Mouse (Mus musculus) embryonic facial prominence, embryonic 11.5 days (tissue): ENCODE data around the gene Tram2. TPM values are rescaled to one million over a fixed set of nuclear protein-coding genes. Genes with fewer than 3 reads are reported as not detected.

ENCODE experiments used
- ATAC-seq: fragments of 200-750 bp; cut with Nextera tagmentation; replicated peaks from 2 replicates; pipeline ENCODE4 v1.8.0; 2017; ENCODE audit warnings: low read depth; ENCODE audit not compliant: insufficient number of reproducible peaks, low FRiP score, low TSS enrichment
- DNase-seq: peaks from one replicate; pipeline ENCODE4 v3.0.0-alpha.2; 2015; ENCODE audit warnings: low spot score
- H3K27ac ChIP-seq: fragments of 300-500 bp; sonication (generic); replicated peaks from 2 replicates; pipeline ENCODE4 v1.5.1; 2014; ENCODE audit warnings: mild to moderate bottlenecking, low read depth, low read length, control low read depth
- H3K27me3 ChIP-seq: fragments of 300-500 bp; sonication (generic); 2 replicates; pipeline ENCODE4 v1.6.1; 2014; ENCODE audit warnings: mild to moderate bottlenecking, low read length, moderate library complexity, mixed read lengths; ENCODE audit not compliant: control insufficient read depth, insufficient read depth
- H3K36me3 ChIP-seq: fragments of 300-500 bp; sonication (generic); replicated peaks from 2 replicates; pipeline ENCODE4 v1.6.1; 2014; ENCODE audit warnings: low read depth, mild to moderate bottlenecking, low read length, moderate library complexity, mixed read lengths; ENCODE audit not compliant: control insufficient read depth, insufficient read depth
- H3K4me1 ChIP-seq: fragments of 300-500 bp; sonication (generic); 2 replicates; pipeline ENCODE4 v1.6.1; 2014; ENCODE audit warnings: low read length, mixed read lengths; ENCODE audit not compliant: control insufficient read depth, insufficient read depth
- H3K4me2 ChIP-seq: fragments of 300-500 bp; sonication (generic); 2 replicates; pipeline ENCODE4 v1.6.1; 2014; ENCODE audit warnings: low read depth, mild to moderate bottlenecking, control low read depth, low read length, moderate library complexity
- H3K4me3 ChIP-seq: fragments of 300-500 bp; sonication (generic); 2 replicates; pipeline ENCODE4 v1.5.1; 2014; ENCODE audit warnings: low read depth, low read length, control low read depth
- H3K9ac ChIP-seq: fragments of 300-500 bp; sonication (generic); replicated peaks from 2 replicates; pipeline ENCODE4 v1.6.1; 2014; ENCODE audit warnings: mild to moderate bottlenecking, control low read depth, low read length
- H3K9me3 ChIP-seq: fragments of 300-500 bp; sonication (generic); replicated peaks from 2 replicates; pipeline ENCODE4 v1.6.1; 2016; ENCODE audit warnings: mild to moderate bottlenecking, low read length, inconsistent platforms, mixed read lengths; ENCODE audit not compliant: control insufficient read depth
- WGBS: fragments of 180-500 bp; shearing (Covaris S2); extraction: QIAGEN DNeasy Blood & Tissue Kit; methylation state at CpG from one replicate; pipeline ENCODE4 v1.1.7; 2014; 5-methylcytosine and 5-hydroxymethylcytosine counted together
- polyA plus RNA-seq: library from polyadenylated mRNA; unstranded; fragments of >200 nt; fragmentation: Nextera tagmentation; extraction: Ambion mirVana; gene quantifications from 2 replicates; pipeline ENCODE4 v1.2.1, GENCODE M21; 2014

The Tram2 gene
- polyA plus RNA-seq, 1 experiment from 2014 or later, result 9.0 TPM

DNA sequence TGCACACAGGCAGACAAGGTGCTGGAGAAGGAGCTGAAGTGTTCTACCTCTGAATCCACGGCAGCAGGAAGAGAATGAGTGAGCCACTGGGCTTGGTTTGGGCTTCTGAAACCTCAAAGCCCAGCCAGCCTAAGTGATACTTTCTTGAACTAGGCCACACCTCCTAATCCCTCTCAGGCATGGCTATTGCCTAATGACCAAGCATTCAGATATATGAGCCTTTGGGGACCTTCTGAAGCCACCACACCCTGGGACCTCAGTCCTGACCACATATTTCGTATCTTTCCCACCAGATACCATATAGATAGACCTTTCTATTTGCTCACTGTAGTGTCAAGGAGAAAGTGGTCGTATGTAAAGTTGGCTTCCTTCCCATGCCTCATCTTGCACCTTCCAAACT is 85.3 kb downstream of the Tram2 start:
- DNase-seq (no peak), ATAC-seq (no peak)
- WGBS, result 80% methylated on average over 3 of the region's 3 CpGs
- Histone ChIP-seq H3K9me3 (no peaks in the 10 kb centered on the region), H3K4me2 (no peak overlapping the region), H3K27ac (no peak overlapping the region), H3K9ac (no peak overlapping the region), H3K4me1 (no peaks in the 10 kb centered on the region), H3K36me3 (no peaks in the 10 kb centered on the region), H3K4me3 (no peak overlapping the region), H3K27me3 (no peaks in the 10 kb centered on the region)

DNA sequence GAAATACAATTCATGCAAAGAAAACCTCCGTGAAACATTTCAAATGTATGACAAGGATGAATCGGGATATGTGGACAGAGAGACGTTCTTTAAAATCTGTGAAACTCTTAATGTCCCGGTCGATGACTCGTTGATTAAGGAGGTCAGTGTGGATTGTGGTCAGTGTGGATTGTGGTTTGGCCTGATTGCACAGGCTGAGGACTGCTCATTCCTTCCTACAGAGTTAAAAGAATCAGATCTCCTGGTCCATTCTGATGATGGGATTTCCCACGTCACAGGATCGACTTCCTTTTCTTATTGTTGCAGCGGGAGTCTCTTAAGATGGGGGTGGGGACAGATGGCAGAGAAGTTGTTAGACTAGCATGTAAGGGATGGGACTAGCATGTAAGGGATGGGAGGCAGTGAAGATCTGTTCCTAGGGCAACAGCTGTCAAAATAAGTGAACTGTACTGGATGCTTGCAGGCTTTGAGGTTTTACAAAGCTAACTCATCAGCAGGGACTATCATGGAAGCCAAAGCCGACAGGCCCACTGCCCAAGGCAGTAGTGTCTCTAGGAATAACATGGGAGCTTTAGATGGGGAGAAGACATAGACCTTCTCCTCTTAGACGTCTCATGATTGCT is 89.5 kb downstream of the Tram2 start:
- H3K9ac ChIP-seq, result no peak overlapping the region
- H3K4me2 ChIP-seq, result no peak overlapping the region
- 89% methylated on average over 11 of the region's 11 CpGs for WGBS
- ATAC-seq, result no peak
- H3K4me1 ChIP-seq, result no peaks in the 10 kb centered on the region
- no peaks in the 10 kb centered on the region for H3K36me3 ChIP-seq
- H3K9me3 ChIP-seq, result no peaks in the 10 kb centered on the region
- H3K27me3 ChIP-seq, result no peaks in the 10 kb centered on the region
- no peak overlapping the region for H3K27ac ChIP-seq
- DNase-seq, result no peak
- H3K4me3 ChIP-seq, result no peak overlapping the region

DNA sequence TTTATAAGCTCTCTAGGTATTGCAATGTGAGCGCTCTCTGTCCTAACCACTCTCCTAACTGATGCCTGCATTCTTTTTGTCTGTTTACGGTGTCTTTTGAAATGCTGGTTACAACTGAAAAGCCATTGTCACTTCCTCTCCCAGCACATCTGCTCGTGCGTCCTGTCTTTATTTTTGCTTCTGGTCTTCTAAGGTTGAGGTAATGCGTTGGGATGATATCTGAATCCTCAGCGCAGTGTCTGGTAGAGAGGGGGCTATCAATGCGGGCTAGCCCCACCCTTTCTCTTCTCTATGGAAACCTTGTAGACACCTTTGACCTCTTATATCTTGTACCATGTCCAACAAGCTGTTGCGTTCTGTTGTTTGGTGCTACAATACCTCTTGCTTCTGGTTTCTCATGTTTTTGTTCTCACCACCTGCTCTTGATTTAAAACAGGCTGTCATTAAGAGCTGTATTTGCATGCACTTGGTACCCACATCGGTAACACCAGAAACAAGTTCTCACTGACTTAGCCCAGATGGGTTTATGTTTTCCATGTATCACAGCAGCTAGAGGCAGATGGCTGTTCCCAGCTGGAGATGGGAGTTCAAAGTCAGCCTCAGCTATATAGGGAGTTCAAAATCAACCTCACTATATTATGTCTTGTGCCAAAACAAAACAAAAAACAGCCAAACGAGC is 92.5 kb downstream of the Tram2 start:
- DNase-seq (no peak), ATAC-seq (no peak)
- 75% methylated on average over 10 of the region's 10 CpGs for WGBS
- Histone ChIP-seq H3K4me1 (no peaks in the 10 kb centered on the region), H3K4me2 (no peak overlapping the region), H3K9ac (no peak overlapping the region), H3K9me3 (no peaks in the 10 kb centered on the region), H3K27me3 (no peaks in the 10 kb centered on the region), H3K4me3 (no peak overlapping the region), H3K36me3 (no peaks in the 10 kb centered on the region), H3K27ac (no peak overlapping the region)

DNA sequence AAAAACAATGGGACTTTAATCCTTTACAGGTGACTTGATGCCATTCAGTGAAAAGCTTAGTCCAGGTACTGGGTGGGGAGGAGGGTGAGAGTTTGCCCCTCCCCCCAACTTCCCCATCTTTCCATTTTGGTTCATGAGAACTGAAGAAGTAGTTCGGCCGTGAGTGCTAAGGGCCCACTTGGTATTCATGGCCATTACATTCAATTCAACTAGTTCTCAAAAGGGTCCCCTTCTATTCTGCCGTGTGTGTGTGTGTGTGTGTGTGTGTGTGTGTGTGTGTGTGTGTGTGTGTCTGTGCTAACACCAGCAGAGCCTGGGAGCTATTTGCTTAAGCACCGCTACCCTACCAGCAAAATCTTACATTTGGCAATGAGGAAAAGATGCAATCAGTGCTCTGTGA is 94.4 kb downstream of the Tram2 start:
- Histone ChIP-seq H3K4me2 (no peak overlapping the region), H3K4me1 (no peaks in the 10 kb centered on the region), H3K36me3 (no peaks in the 10 kb centered on the region), H3K4me3 (no peak overlapping the region), H3K27ac (no peak overlapping the region), H3K27me3 (no peaks in the 10 kb centered on the region), H3K9me3 (no peaks in the 10 kb centered on the region), H3K9ac (no peak overlapping the region)
- DNase-seq, result no peak
- no peak for ATAC-seq
- 81% methylated on average over 4 of the region's 4 CpGs for WGBS

DNA sequence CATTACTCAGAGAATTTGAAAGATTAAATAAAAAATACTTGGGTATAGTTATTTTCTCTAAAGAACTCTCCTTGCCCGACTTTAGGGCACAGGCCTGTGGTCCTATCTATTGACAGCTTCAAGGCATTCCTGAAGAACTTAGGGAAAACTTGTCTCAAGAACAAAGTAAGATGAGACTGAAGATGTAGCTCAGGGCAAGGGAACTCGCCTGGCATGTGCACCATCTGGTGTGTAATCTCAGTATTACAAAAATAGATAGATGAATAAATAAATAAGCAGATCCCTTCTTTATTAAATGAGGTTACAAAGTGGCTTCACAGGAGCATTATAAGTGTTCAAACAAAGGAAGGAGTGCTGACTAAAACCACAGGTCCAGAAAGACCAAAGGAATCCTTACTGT is 94.9 kb downstream of the Tram2 start:
- H3K4me2 ChIP-seq, result no peak overlapping the region

DNA sequence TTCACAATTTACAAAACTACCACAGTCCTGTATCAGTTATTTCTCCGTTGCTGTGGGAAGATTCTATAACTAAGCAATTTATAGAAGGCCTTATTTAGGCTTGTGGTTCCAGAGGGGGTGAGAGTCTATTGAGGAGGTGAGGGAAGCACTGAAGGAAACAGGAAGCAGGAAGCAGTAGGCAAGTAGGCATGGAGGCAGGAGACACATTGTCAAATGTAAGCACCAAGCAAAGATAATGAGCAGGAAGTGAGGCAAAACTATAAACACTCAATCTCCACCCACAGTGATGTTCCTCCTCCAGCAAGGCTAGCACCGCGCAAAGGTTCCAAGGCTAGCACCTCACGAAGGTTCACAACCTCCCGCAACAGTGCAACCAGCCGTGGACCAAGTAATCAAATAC is 97.3 kb downstream of the Tram2 start:
- DNase-seq, result no peak
- 86% methylated on average over 6 of the region's 6 CpGs for WGBS
- no peak overlapping the region for H3K4me3 ChIP-seq
- H3K4me1 ChIP-seq, result no peaks in the 10 kb centered on the region
- H3K9ac ChIP-seq, result no peak overlapping the region
- no peak overlapping the region for H3K4me2 ChIP-seq
- H3K27ac ChIP-seq, result no peak overlapping the region
- no peaks in the 10 kb centered on the region for H3K36me3 ChIP-seq
- ATAC-seq, result no peak
- H3K27me3 ChIP-seq, result no peaks in the 10 kb centered on the region
- no peaks in the 10 kb centered on the region for H3K9me3 ChIP-seq

More for the DNA sequence above, 94.9 kb downstream of the Tram2 start:
- H3K27ac ChIP-seq, result no peak overlapping the region
- WGBS, result 68% methylated on average over 2 of the region's 2 CpGs
- no peaks in the 10 kb centered on the region for H3K27me3 ChIP-seq
- H3K4me1 ChIP-seq, result no peaks in the 10 kb centered on the region
- H3K36me3 ChIP-seq, result no peaks in the 10 kb centered on the region
- H3K9me3 ChIP-seq, result no peaks in the 10 kb centered on the region
- H3K4me3 ChIP-seq, result no peak overlapping the region
- H3K9ac ChIP-seq, result no peak overlapping the region
- ATAC-seq (no peak), DNase-seq (no peak)

DNA sequence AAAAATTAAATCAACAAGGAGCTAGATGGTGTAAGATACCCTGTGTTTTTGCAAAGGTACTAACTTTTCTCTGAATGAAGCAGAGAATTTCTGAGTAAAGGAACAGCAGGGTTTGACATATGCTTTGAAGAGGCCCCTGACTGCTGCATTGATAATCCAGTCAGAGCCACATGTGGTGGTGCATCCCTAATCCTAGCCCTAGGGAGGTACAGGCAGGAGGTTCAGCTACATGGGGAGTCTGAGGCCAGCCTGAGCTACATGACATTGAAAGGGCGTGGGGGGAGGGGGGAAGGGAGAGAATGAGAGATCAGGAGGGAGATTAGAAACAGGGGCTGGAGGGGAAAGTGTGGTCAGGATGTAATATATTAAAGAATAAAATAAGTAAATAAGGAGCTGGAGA is 98.5 kb downstream of the Tram2 start:
- no peaks in the 10 kb centered on the region for H3K27me3 ChIP-seq

DNA sequence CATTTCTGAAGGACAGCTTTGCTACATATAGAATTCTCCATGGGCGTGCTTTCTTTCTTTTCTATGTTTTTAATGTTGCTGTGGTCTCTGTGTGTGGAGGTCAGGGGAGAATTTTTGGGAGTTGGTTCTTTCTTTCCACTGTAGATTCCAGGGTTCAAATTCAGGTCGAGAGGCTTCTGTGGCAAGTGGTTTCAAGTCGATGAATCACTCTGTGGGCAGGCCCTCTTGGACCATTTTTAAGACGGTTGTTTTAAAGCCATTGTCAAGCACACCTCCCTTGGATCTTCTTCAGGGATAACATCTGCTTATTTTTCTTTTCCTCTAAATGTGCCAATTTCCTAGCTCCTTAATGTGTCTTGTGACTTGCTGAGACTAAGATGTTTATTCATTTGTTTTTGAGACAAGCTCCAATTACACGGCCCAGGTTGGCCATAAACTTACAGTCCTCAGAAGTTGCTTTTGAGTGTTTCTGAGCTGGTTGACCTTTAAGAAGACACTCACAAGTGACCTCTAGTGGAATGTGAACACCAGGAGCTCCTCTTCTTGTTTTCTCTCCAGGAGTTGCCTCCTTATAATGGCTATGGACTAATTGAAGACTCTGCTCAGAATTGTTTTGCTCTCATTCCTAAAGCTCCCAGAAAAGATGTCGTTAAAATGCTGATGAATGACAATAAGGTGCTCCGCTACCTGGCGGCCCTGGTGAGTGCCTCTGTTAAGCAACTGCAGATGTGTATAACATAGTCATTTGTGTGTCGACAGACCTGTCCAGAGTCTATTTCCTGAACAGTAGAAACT is 104.5 kb downstream of the Tram2 start:
- Histone ChIP-seq H3K4me1 (no peaks in the 10 kb centered on the region), H3K27ac (no peak overlapping the region)
- ATAC-seq, result no peak

More for the DNA sequence above, 98.5 kb downstream of the Tram2 start:
- ATAC-seq (no peak), DNase-seq (no peak)
- WGBS, result 29% methylated on average over 1 of the region's 1 CpGs
- Histone ChIP-seq H3K36me3 (no peaks in the 10 kb centered on the region), H3K4me3 (no peak overlapping the region), H3K27ac (no peak overlapping the region), H3K9me3 (no peaks in the 10 kb centered on the region), H3K4me2 (no peak overlapping the region), H3K4me1 (no peaks in the 10 kb centered on the region), H3K9ac (no peak overlapping the region)

More for the DNA sequence above, 104.5 kb downstream of the Tram2 start:
- H3K4me3 ChIP-seq, result no peak overlapping the region
- H3K36me3 ChIP-seq, result no peaks in the 10 kb centered on the region
- DNase-seq, result no peak
- 75% methylated on average over 9 of the region's 9 CpGs for WGBS
- H3K9ac ChIP-seq, result no peak overlapping the region
- no peaks in the 10 kb centered on the region for H3K27me3 ChIP-seq
- H3K9me3 ChIP-seq, result no peaks in the 10 kb centered on the region
- no peak overlapping the region for H3K4me2 ChIP-seq
